Mouse (Mus musculus): ENCODE measurements at regions not wholly inside any gene's neighbourhood (a gene's known extent, or its start where the extent isn't known, plus 50 kb on each side); places are given as distances from the start of the nearest gene placed in this dataset.
A peak's percentile ranks its signal among the peaks of the same experiment; 100 is the strongest.

- no peak for DNase-seq (ENCODE audit: low spot score)
Observed at GRCm38 (mm10) chr5:119401915-119402314, 268.6 kb upstream of the Tbx3 start.

- no peak for DNase-seq (ENCODE audit: low spot score)
Observed at GRCm38 (mm10) chr5:119402651-119403050, 267.8 kb upstream of the Tbx3 start.

- DNase-seq (ENCODE audit: low spot score): no peak
Observed at GRCm38 (mm10) chr5:119410966-119411365, 259.5 kb upstream of the Tbx3 start.

GRCm38 (mm10) chr5:119415835-119416234 is 254.6 kb upstream of the Tbx3 start:
- DNase-seq (ENCODE audit: low spot score): no peak

GRCm38 (mm10) chr5:119418486-119418885 is 252.0 kb upstream of the Tbx3 start:
- no peak for DNase-seq (ENCODE audit: low spot score)

GRCm38 (mm10) chr5:119427511-119428019 is 242.9 kb upstream of the Tbx3 start:
- DNase-seq (ENCODE audit: low spot score): peak; percentile 50

- DNase-seq (ENCODE audit: low spot score): no peak
Observed at GRCm38 (mm10) chr5:119431271-119431756, 239.2 kb upstream of the Tbx3 start.

- no peak for DNase-seq (ENCODE audit: low spot score)
Observed at GRCm38 (mm10) chr5:119434572-119434971, 235.9 kb upstream of the Tbx3 start.

GRCm38 (mm10) chr5:119448494-119448893 is 222.0 kb upstream of the Tbx3 start:
- no peak for DNase-seq (ENCODE audit: low spot score)

GRCm38 (mm10) chr5:119449166-119449565 is 221.3 kb upstream of the Tbx3 start:
- DNase-seq (ENCODE audit: low spot score): no peak

- no peak for DNase-seq (ENCODE audit: low spot score)
Observed at GRCm38 (mm10) chr5:119459751-119460150, 210.7 kb upstream of the Tbx3 start.

- DNase-seq (ENCODE audit: low spot score): no peak
Observed at GRCm38 (mm10) chr5:119462659-119463530, 207.6 kb upstream of the Tbx3 start.

- no peak for DNase-seq (ENCODE audit: low spot score)
Observed at GRCm38 (mm10) chr5:119464553-119464952, 205.9 kb upstream of the Tbx3 start.

- no peak for DNase-seq (ENCODE audit: low spot score)
Observed at GRCm38 (mm10) chr5:119467346-119468085, 203.0 kb upstream of the Tbx3 start.

GRCm38 (mm10) chr5:119477926-119478325 is 192.5 kb upstream of the Tbx3 start:
- DNase-seq (ENCODE audit: low spot score): no peak

- no peak for DNase-seq (ENCODE audit: low spot score)
Observed at GRCm38 (mm10) chr5:119478331-119478730, 192.1 kb upstream of the Tbx3 start.

- DNase-seq (ENCODE audit: low spot score): no peak
Observed at GRCm38 (mm10) chr5:119480191-119481190, 190.0 kb upstream of the Tbx3 start.

GRCm38 (mm10) chr5:119483706-119484105 is 186.8 kb upstream of the Tbx3 start:
- DNase-seq (ENCODE audit: low spot score): no peak

- no peak for DNase-seq (ENCODE audit: low spot score)
Observed at GRCm38 (mm10) chr5:119486196-119486595, 184.3 kb upstream of the Tbx3 start.

GRCm38 (mm10) chr5:119487184-119487583 is 183.3 kb upstream of the Tbx3 start:
- no peak for DNase-seq (ENCODE audit: low spot score)

GRCm38 (mm10) chr5:119497501-119497900 is 173.0 kb upstream of the Tbx3 start:
- no peak for DNase-seq (ENCODE audit: low spot score)

- no peak for DNase-seq (ENCODE audit: low spot score)
Observed at GRCm38 (mm10) chr5:119498431-119498830, 172.0 kb upstream of the Tbx3 start.
